Mouse (Mus musculus): ENCODE data around the gene Rimbp2. TPM values are rescaled to one million over a fixed set of nuclear protein-coding genes. Genes with fewer than 3 reads are reported as not detected.

The Rimbp2 gene
- polyA plus RNA-seq (2021; fragmentation: Nextera tagmentation), result 5.2 and 8.1 TPM in 2 replicates
- long read RNA-seq, experiment 1, partial matches to known transcripts, result 14 of 35 reads
- long read RNA-seq, experiment 1, other reads (novel, unspliced or antisense), result 21 of 35 reads
- long read RNA-seq, experiment 2, partial matches to known transcripts, result 1 of 7 reads
- long read RNA-seq, experiment 2, other reads (novel, unspliced or antisense), result 6 of 7 reads

DNA sequence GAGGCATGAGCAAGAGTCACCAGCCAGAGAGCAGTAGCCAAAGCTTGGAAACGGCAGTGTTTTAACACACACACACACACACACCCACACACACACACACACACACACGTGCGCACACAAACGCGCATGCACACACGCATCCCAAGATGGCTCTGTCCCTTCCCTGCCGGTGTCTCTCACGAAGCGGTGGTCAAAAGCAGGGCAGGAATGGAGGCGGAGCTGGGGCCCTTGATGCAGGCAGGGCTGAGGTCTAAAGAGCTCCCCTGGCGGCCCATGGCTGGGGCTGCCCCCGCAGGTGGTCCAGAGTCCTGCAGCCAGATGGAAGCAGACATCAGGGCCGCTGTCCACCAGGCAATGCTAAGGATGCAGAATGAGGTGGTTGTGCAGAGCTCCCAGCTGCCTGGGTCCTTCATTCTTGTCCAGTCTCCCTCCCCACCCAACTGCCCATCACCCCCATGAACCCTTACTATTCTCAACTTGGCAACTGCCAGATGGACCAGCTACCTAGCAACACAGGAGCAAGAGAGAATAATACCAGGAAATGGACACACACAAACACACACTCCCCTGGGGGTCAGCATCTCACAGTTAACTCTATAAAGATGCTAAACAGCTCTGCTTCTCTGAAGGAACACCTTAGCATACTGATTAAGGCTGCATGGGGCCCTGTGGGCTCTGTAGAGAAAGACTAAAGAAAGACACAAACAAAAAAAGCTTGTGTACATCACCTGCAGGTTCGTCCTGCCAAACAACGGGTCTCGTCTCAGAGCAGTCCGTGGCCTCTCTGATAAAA lies at the start of gene Rimbp2:
Gene Rimbp2, minus strand, starts transcription at position 209 of the 793 bp plus-strand sequence.

Other genes starting within 250 kb of the Rimbp2 start
- gene Stx2, start 55.1 kb upstream of the Rimbp2 start, polyA plus RNA-seq (2021; fragmentation: Nextera tagmentation), result 3.2 and 5.2 TPM in 2 replicates
- gene Ran, start 66.6 kb upstream of the Rimbp2 start, polyA plus RNA-seq (2021; fragmentation: Nextera tagmentation), result 245 and 284 TPM in 2 replicates
- 1.2 and 1.3 TPM in 2 replicates for gene Adgrd1, start 143.3 kb upstream of the Rimbp2 start, polyA plus RNA-seq (2021; fragmentation: Nextera tagmentation)

Measured in left cerebral cortex, adult 6 months (tissue).